Mouse (Mus musculus) heart, postnatal 0 days (tissue): ENCODE data around the gene Slc2a3.

Source experiments
- CTCF ChIP-seq: IDR thresholded peaks from 2 replicates; pipeline ENCODE4 v1.5.1; 2016; ENCODE audit warnings: antibody characterized with exemption, control low read depth, low read depth
- EP300 ChIP-seq: IDR thresholded peaks from 2 replicates; pipeline ENCODE4 v1.6.1; 2016; ENCODE audit warnings: antibody characterized with exemption, low read depth

- no peak for TF ChIP-seq EP300
- no peak for TF ChIP-seq CTCF
Measured at GRCm38 (mm10) chr6:122690082-122690481, 111.4 kb downstream of the Slc2a3 start.
